Mouse (Mus musculus): Measurements from ENCODE around the gene Kdr. TPM values are rescaled to one million over a fixed set of nuclear protein-coding genes. Genes with fewer than 3 reads are reported as not detected.

The Kdr gene
- polyA plus RNA-seq, 1 experiment from 2014 or later: 13.2 TPM

- Histone ChIP-seq H3K4me3 (ENCODE audit: low read depth, low read length) (no peak overlapping the region), H3K27ac (ENCODE audit: low read depth, low read length) (no peak overlapping the region), H3K4me2 (ENCODE audit: low read length) (no peak overlapping the region), H3K4me1 (ENCODE audit: control insufficient read depth, insufficient read depth, low read length) (no peaks in the 10 kb centered on the region), H3K9me3 (replicated peaks; ENCODE audit: control insufficient read depth, low read length) (no peaks in the 10 kb centered on the region), H3K9ac (ENCODE audit: low read length) (no peak overlapping the region), H3K36me3 (ENCODE audit: control insufficient read depth, insufficient read depth, low read length) (no peaks in the 10 kb centered on the region), H3K27me3 (replicated peaks; ENCODE audit: control insufficient read depth, insufficient read depth, low read length) (no peaks in the 10 kb centered on the region)
- no peak for ATAC-seq
- 48% methylated on average over 4 of the region's 4 CpGs for WGBS
- no peak for DNase-seq (ENCODE audit: low spot score)
Observed at GRCm38 (mm10) chr5:75906102-75906501, 72.2 kb downstream of the Kdr start.

DNA sequence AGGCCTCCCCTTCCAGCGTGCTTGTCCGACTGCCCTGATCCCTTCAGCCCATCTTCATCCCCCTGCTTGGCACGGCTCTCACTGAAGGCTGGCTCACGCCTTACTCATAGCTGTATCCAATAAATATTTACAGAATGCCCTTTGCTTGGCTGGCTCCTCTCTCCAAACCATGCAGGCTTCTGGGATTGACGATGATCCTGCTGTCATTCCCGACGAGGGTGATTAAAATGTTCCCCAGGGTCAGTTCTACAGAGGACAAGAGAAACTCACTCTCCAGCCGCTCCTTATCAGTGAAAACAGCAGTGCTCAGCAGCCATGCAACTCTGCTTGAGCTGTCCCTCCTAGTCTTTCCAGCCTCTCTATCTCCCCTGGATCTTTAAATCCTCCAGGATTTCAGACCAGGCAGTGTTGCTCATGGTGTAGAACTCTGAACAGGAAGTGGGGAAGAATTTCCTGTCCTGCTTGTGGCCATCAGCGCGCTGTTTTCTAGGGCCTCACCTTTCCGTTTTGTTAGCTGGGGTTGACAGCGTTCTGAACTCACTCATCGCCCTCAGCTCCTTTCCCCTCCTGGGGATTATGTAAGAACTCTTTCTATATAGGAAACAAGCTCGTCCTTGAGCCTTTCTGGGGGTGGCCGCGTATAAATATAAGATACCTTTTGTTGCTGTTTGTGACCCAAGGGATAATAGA, 77.9 kb downstream of the Kdr start:
- Histone ChIP-seq H3K4me3 (ENCODE audit: low read depth, low read length) (no peak overlapping the region), H3K27ac (ENCODE audit: low read depth, low read length) (no peak overlapping the region), H3K4me2 (ENCODE audit: low read length) (no peak overlapping the region), H3K9me3 (replicated peaks; ENCODE audit: control insufficient read depth, low read length) (no peaks in the 10 kb centered on the region), H3K27me3 (replicated peaks; ENCODE audit: control insufficient read depth, insufficient read depth, low read length) (no peaks in the 10 kb centered on the region), H3K4me1 (ENCODE audit: control insufficient read depth, insufficient read depth, low read length) (0 out of 2 replicates have a peak, but pooled peaks cover 4% of the 10 kb centered on the region), H3K36me3 (ENCODE audit: control insufficient read depth, insufficient read depth, low read length) (no peaks in the 10 kb centered on the region), H3K9ac (ENCODE audit: low read length) (no peak overlapping the region)
- WGBS: 71% methylated on average over 16 of the region's 16 CpGs
- no peak for ATAC-seq
- no peak for DNase-seq (ENCODE audit: low spot score)

- ATAC-seq (no peak), DNase-seq (ENCODE audit: low spot score) (no peak)
- no peak overlapping the region for H3K4me3 ChIP-seq (ENCODE audit: low read depth, low read length)
- H3K27ac ChIP-seq (ENCODE audit: low read depth, low read length): no peak overlapping the region
- no peaks in the 10 kb centered on the region for H3K27me3 ChIP-seq (replicated peaks; ENCODE audit: control insufficient read depth, insufficient read depth, low read length)
- WGBS: 85% methylated on average over 3 of the region's 3 CpGs
- 0 out of 2 replicates have a peak, but pooled peaks cover 4% of the 10 kb centered on the region for H3K4me1 ChIP-seq (ENCODE audit: control insufficient read depth, insufficient read depth, low read length)
- H3K9me3 ChIP-seq (replicated peaks; ENCODE audit: control insufficient read depth, low read length): no peaks in the 10 kb centered on the region
- H3K9ac ChIP-seq (ENCODE audit: low read length): no peak overlapping the region
- H3K4me2 ChIP-seq (ENCODE audit: low read length): no peak overlapping the region
- H3K36me3 ChIP-seq (ENCODE audit: control insufficient read depth, insufficient read depth, low read length): no peaks in the 10 kb centered on the region
Observed at GRCm38 (mm10) chr5:75895351-75895750, 82.9 kb downstream of the Kdr start.

DNA sequence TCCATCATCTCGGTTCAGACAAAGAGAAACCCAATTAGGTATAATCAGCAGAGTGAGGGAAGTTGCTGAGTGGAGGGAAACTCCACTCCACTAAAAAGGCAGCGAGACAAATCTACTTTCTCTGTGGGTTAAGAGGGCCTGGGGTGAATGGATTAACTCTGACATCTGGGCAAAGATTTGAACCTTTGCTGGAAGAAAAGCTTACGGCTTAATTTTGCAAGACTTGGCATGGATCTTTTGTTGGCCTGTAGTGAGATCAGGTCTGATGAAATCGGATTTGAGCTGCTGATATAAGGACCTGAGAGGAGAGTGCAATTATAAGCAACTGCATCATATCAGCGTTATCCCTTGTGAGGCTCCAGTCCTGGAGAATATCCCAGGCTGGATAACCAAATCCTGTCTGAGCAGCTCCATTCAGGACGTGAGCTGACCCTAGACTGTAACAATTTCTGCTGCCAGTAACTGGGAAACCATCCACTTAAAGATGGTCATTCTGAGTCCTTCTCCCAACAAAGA, 85.2 kb downstream of the Kdr start:
- no peaks in the 10 kb centered on the region for H3K36me3 ChIP-seq (ENCODE audit: control insufficient read depth, insufficient read depth, low read length)
- WGBS: 27% methylated on average over 6 of the region's 6 CpGs
- H3K9me3 ChIP-seq (replicated peaks; ENCODE audit: control insufficient read depth, low read length): no peaks in the 10 kb centered on the region
- H3K4me2 ChIP-seq (ENCODE audit: low read length): no peak overlapping the region
- 0 out of 2 replicates have a peak, but pooled peaks cover 4% of the 10 kb centered on the region for H3K4me1 ChIP-seq (ENCODE audit: control insufficient read depth, insufficient read depth, low read length)
- no peak overlapping the region for H3K4me3 ChIP-seq (ENCODE audit: low read depth, low read length)
- DNase-seq (ENCODE audit: low spot score) (peak; percentile 20), ATAC-seq (no peak)
- H3K27me3 ChIP-seq (replicated peaks; ENCODE audit: control insufficient read depth, insufficient read depth, low read length): no peaks in the 10 kb centered on the region
- H3K27ac ChIP-seq (ENCODE audit: low read depth, low read length): no peak overlapping the region
- H3K9ac ChIP-seq (ENCODE audit: low read length): no peak overlapping the region

Small RNA genes lying within 50 kb of the gene (microRNA-seq; reads per million reads assigned to microRNA genes)
- not detected for gene Gm25374

Other genes with a start within 250 kb of the Kdr start
- gene Srd5a3, start 161.8 kb upstream of the Kdr start, polyA plus RNA-seq (2014; fragmentation: Nextera tagmentation; extraction: Ambion mirVana): 10.7 and 13.5 TPM in 2 replicates
- 51.6 and 52.8 TPM in 2 replicates for gene Tmem165, start 205.4 kb upstream of the Kdr start, polyA plus RNA-seq (2014; fragmentation: Nextera tagmentation; extraction: Ambion mirVana)